Mouse (Mus musculus) intestine, embryonic 14.5 days (tissue): ENCODE results near the gene Fam173b. TPM values are rescaled to one million over a fixed set of nuclear protein-coding genes. Genes with fewer than 3 reads are reported as not detected.

ENCODE experiments used
- ATAC-seq: fragments of 200-750 bp; cut with Nextera tagmentation; replicated peaks from 2 replicates; pipeline ENCODE4 v1.8.0; 2017; ENCODE audit warnings: low read depth, moderate number of reproducible peaks, moderate TSS enrichment, moderate library complexity; ENCODE audit not compliant: low FRiP score, low TSS enrichment
- DNase-seq: peaks from one replicate; pipeline ENCODE4 v3.0.0-alpha.2; 2018; ENCODE audit warnings: low spot score
- H3K27ac ChIP-seq: fragments of 300-500 bp; sonication (generic); 2 replicates; pipeline ENCODE4 v1.5.1; 2014; ENCODE audit warnings: low read depth, mild to moderate bottlenecking, control low read depth
- H3K27me3 ChIP-seq: fragments of 300-500 bp; sonication (generic); replicated peaks from 2 replicates; pipeline ENCODE4 v1.6.1; 2014; ENCODE audit warnings: low read length, control low read depth; ENCODE audit not compliant: control insufficient read depth, insufficient read depth
- H3K36me3 ChIP-seq: fragments of 300-500 bp; sonication (generic); 2 replicates; pipeline ENCODE4 v1.6.1; 2014; ENCODE audit warnings: low read length, control low read depth; ENCODE audit not compliant: control insufficient read depth, insufficient read depth
- H3K4me1 ChIP-seq: fragments of 300-500 bp; sonication (generic); replicated peaks from 2 replicates; pipeline ENCODE4 v1.6.1; 2014; ENCODE audit warnings: low read length, control low read depth, mixed read lengths; ENCODE audit not compliant: control insufficient read depth, insufficient read depth
- H3K4me2 ChIP-seq: fragments of 300-500 bp; sonication (generic); 2 replicates; pipeline ENCODE4 v1.6.1; 2014; ENCODE audit warnings: low read length
- H3K4me3 ChIP-seq: fragments of 300-500 bp; sonication (generic); 2 replicates; pipeline ENCODE4 v1.5.1; 2014; ENCODE audit warnings: low read depth, low read length, control low read depth, mixed read lengths
- H3K9ac ChIP-seq: fragments of 300-500 bp; sonication (generic); 2 replicates; pipeline ENCODE4 v1.6.1; 2014; ENCODE audit warnings: mild to moderate bottlenecking, low read length
- H3K9me3 ChIP-seq: fragments of 300-500 bp; sonication (generic); 2 replicates; pipeline ENCODE4 v1.6.1; 2016; ENCODE audit warnings: low read length, control low read depth; ENCODE audit not compliant: control insufficient read depth
- WGBS: fragments of 180-500 bp; shearing (Covaris S2); extraction: QIAGEN DNeasy Blood & Tissue Kit; methylation state at CpG from one replicate; pipeline ENCODE4 v1.1.7; 2014; 5-methylcytosine and 5-hydroxymethylcytosine counted together
- polyA plus RNA-seq: library from polyadenylated mRNA; unstranded; fragments of >200 nt; fragmentation: Nextera tagmentation; extraction: Ambion mirVana; gene quantifications from 2 replicates; pipeline ENCODE4 v1.2.1, GENCODE M21; 2014

The Fam173b gene
- polyA plus RNA-seq, 1 experiment from 2014 or later, result 16.5 TPM

DNA sequence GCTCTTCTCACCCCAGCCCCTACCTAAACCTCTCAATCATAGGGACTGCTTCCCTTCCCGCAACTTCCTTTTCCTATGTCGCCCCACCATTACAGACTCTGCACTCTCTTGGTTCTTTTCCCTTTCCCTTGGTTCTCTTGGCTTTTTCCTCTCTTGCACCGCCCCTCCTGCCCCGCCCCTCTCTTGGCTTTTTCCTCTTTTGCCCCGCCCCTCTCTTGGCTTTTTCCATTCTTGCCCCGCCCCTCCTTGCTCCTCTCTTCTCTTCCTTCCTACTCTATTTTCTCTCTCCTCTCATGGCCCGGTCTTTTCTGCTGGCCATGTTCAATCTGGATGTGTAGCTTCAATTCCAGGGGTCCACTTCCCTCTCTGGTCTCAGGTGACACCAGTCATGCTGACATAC lies 34.2 kb upstream of the Fam173b start:
- DNase-seq (no peak), ATAC-seq (no peak)
- Histone ChIP-seq H3K4me1 (peaks cover 19% of the 10 kb centered on the region), H3K4me3 (no peak overlapping the region), H3K9ac (no peak overlapping the region), H3K9me3 (no peaks in the 10 kb centered on the region), H3K27me3 (no peaks in the 10 kb centered on the region), H3K27ac (no peak overlapping the region), H3K4me2 (no peak overlapping the region), H3K36me3 (no peaks in the 10 kb centered on the region)
- 72% methylated on average over 7 of the region's 7 CpGs for WGBS

DNA sequence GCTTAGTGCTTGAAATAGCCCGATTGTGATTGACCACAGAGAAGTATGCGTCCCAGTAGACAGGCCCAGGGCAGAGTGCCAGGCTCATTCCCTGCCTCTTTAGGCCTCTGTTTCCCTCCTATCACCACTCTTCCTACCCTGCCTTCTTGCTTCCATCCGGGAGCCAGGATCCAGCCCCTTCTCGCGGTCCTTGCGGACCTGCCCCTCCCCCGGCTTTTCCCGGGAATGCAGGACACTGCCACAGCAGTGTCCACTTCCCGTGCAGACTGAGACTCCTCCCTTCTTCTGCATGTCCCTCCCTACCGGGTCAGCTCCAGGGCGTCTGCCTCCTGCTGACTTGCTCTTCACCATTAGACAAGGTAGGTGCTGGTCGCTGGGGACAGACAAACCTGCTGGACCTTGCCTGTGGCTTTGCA lies 33.1 kb upstream of the Fam173b start:
- WGBS, result 10% methylated on average over 12 of the region's 12 CpGs
- Histone ChIP-seq H3K4me3 (no peak overlapping the region), H3K9ac (no peak overlapping the region)

DNA sequence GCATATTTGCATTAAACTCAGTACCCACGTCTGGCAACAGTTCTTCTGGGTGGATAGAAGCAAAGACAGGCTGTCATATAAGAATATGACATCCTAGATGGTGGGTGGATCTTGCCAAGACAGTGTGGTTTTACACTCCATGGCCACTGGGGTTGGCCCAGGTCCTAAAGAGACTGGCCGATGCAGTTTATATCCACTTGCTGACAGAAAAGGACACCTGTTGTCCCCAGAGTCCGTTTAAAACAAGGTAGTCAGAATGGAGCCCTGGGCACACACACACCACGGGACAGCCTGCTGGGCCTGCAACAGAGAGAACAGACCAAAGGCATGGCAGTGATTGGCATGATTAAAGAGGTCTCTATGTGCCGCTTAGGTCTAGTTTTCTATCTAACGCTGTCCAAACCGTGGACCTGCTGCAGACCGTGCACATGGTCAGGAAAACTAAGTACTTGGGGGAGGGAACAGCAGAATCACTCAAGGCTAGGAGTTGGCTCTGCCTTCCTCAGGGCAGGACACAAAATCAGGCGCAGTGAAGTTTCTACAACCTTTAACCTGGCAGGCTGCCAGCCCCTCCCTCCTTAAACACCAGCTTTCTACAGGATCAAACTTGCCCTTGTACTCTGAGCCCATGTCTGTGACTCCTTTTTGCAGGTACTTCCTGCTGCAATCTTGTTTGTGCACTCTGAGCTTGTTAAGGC lies 32.2 kb upstream of the Fam173b start:
- no peaks in the 10 kb centered on the region for H3K36me3 ChIP-seq
- H3K4me1 ChIP-seq, result peaks cover 19% of the 10 kb centered on the region
- peak; percentile 75 for DNase-seq
- 62% methylated on average over 9 of the region's 9 CpGs for WGBS
- H3K9ac ChIP-seq, result no peak overlapping the region
- H3K9me3 ChIP-seq, result no peaks in the 10 kb centered on the region
- H3K4me3 ChIP-seq, result no peak overlapping the region
- H3K4me2 ChIP-seq, result peak overlapping the region; percentile 11; the same call in 1 of the 2 replicates
- peak overlapping the region; percentile 59 for H3K27ac ChIP-seq
- peak; percentile 80 for ATAC-seq
- no peaks in the 10 kb centered on the region for H3K27me3 ChIP-seq

More for the DNA sequence above, 33.1 kb upstream of the Fam173b start:
- peak overlapping the region; percentile 38; the same call in 1 of the 2 replicates for H3K27ac ChIP-seq
- H3K36me3 ChIP-seq, result no peaks in the 10 kb centered on the region
- H3K4me2 ChIP-seq, result peak overlapping the region; percentile 37
- DNase-seq (peak; percentile 65), ATAC-seq (peak; percentile 57)
- H3K27me3 ChIP-seq, result no peaks in the 10 kb centered on the region
- no peaks in the 10 kb centered on the region for H3K9me3 ChIP-seq
- peaks cover 19% of the 10 kb centered on the region for H3K4me1 ChIP-seq

DNA sequence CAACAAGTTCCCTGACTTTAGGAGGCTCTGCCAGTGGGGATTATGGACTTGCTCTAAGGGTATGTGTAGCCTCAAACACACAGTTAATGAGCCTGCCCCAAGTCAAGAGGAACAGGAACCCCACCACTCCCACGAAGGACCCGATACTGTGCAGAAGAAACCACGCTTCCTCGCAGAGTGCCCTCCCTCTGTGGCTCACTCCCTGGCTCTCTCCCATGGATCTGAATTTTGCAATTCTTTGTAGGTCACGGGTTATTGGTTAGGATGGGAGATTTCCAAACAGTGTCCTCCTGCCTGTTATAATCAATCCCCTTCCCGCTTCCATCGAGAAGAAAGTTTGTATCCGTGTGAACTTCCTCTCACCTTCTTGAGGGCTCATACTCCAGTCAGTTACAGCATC lies 30.7 kb upstream of the Fam173b start:
- no peaks in the 10 kb centered on the region for H3K9me3 ChIP-seq
- no peak for DNase-seq
- H3K27me3 ChIP-seq, result no peaks in the 10 kb centered on the region
- ATAC-seq, result no peak
- H3K36me3 ChIP-seq, result no peaks in the 10 kb centered on the region
- no peak overlapping the region for H3K4me3 ChIP-seq
- H3K4me1 ChIP-seq, result peaks cover 19% of the 10 kb centered on the region
- H3K9ac ChIP-seq, result no peak overlapping the region
- H3K27ac ChIP-seq, result no peak overlapping the region
- no peak overlapping the region for H3K4me2 ChIP-seq
- WGBS, result 89% methylated on average over 8 of the region's 8 CpGs

DNA sequence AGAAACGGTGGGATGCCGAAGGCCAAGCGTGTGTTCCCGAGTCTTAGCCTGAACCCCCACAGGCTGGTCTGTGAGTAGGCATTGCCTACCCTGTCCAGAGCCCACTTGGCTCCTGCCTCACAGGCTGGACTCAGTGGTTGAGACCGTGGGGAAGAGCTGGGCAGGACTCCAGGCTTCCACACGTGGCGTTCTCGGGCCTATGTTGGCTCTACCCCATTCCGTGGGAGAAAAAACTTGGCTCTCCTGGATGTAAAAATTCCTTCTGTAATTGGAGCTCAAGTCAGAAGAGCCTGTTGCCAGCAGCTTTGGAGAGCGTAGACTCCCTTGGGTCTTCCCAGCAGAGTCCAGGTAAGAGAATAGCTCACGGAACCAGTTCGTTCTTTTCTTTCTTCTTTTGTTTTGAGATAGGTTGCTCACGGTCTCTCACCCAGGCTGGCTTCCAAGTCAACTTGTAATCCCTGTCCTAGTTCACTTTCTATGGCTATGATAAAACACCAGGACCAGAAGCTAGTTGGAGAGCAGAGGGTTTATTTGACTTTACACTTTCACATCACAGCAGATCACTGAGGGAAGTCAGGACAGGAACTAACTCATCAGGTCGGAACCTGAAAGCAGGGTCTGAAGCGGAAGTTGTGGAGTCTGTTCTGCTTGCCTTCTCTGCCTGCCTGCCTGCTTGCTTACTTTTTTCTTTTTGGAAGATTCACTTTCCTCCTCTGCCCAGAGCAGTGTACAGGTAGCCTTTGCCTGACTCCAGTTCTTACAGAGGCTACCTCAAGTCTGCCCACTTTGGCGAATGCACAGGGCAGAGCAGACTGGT lies 29.5 kb upstream of the Fam173b start:
- Histone ChIP-seq H3K9ac (no peak overlapping the region), H3K9me3 (no peaks in the 10 kb centered on the region), H3K4me3 (no peak overlapping the region), H3K27me3 (no peaks in the 10 kb centered on the region), H3K4me1 (peaks cover 19% of the 10 kb centered on the region), H3K36me3 (no peaks in the 10 kb centered on the region), H3K27ac (no peak overlapping the region), H3K4me2 (no peak overlapping the region)
- ATAC-seq (no peak), DNase-seq (no peak)
- WGBS, result 86% methylated on average over 16 of the region's 16 CpGs

DNA sequence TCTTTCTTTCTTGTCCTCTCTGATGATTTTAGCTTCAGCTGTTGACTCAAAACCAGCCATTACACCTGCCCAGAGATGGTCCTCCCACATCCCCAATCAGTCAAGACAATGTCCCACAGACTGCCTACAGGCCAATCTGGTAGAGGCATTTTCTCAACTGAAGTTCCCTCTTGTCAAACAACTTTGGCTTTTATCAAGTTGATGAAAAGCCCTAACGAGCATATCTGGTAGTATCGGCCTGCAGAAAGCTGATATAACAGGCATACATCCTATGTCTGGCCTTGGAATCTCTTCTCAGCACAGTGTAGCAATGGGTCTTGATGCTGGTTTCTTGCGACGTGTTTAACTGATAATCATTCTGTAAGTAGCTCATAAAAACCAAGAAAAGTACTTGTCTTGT lies 28.4 kb upstream of the Fam173b start:
- peaks cover 15% of the 10 kb centered on the region for H3K4me1 ChIP-seq
- no peak overlapping the region for H3K27ac ChIP-seq
- no peaks in the 10 kb centered on the region for H3K27me3 ChIP-seq
- no peaks in the 10 kb centered on the region for H3K9me3 ChIP-seq
- H3K36me3 ChIP-seq, result no peaks in the 10 kb centered on the region
- WGBS, result 85% methylated on average over 4 of the region's 4 CpGs
- H3K9ac ChIP-seq, result no peak overlapping the region
- no peak for ATAC-seq
- no peak for DNase-seq
- no peak overlapping the region for H3K4me3 ChIP-seq
- H3K4me2 ChIP-seq, result no peak overlapping the region

DNA sequence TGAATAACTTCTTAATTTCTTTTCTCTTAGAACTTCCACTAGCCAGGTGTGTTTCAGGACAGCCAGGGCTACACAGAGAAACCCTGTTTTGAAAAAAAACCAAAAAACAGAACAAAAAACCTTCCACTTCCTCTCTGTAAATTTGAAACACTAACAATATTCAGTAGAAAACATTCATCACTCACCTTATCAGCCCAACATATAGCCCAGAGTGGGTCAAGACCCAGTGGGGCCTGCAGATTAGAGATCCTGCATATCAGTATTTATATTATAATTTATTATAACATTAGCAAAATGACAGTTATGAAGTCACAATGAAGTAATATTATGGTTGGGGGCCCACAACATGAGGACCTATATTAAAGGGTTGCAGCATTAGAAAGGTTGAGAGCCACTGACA lies 28.0 kb upstream of the Fam173b start:
- no peak overlapping the region for H3K4me3 ChIP-seq
- DNase-seq, result no peak
- H3K36me3 ChIP-seq, result no peaks in the 10 kb centered on the region
- no peak overlapping the region for H3K27ac ChIP-seq
- H3K27me3 ChIP-seq, result no peaks in the 10 kb centered on the region
- H3K4me2 ChIP-seq, result no peak overlapping the region
- no peaks in the 10 kb centered on the region for H3K9me3 ChIP-seq
- 0 out of 2 replicates have a peak, but pooled peaks cover 11% of the 10 kb centered on the region for H3K4me1 ChIP-seq
- ATAC-seq, result no peak
- H3K9ac ChIP-seq, result no peak overlapping the region

DNA sequence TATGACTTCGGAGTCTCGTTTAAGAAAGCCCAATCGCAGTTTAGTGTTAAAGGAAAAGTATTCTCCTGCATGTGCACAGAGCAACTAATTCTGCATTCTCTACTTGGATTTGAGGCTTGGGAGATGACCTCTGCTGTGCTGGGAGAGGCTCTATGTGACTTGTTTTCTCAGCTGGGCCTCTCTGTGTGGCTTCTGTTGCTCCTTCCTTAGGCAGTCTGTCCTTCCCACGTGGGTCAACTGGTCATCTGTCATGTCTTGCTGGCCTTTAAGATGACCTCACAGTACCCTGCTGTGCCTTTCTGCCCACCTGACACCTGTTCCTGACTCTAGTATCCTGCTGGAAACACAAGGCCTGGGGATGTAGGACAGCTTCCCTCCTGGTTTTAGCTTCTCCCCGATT lies 25.6 kb upstream of the Fam173b start:
- no peaks in the 10 kb centered on the region for H3K36me3 ChIP-seq
- H3K9ac ChIP-seq, result no peak overlapping the region
- no peak for DNase-seq
- H3K4me2 ChIP-seq, result no peak overlapping the region
- no peaks in the 10 kb centered on the region for H3K9me3 ChIP-seq
- no peaks in the 10 kb centered on the region for H3K4me1 ChIP-seq
- ATAC-seq, result no peak
- no peak overlapping the region for H3K27ac ChIP-seq
- H3K4me3 ChIP-seq, result no peak overlapping the region
- WGBS, result 83% methylated on average over 5 of the region's 5 CpGs
- no peaks in the 10 kb centered on the region for H3K27me3 ChIP-seq
